Mouse (Mus musculus): ENCODE measurements at regions not wholly inside any gene's neighbourhood (a gene's known extent, or its start where the extent isn't known, plus 50 kb on each side); places are given as distances from the start of the nearest gene placed in this dataset.

- intact Hi-C loops (cut with DNase I): no loop called here
Observed at GRCm38 (mm10) chr6:103378047-103378446, 132.3 kb upstream of the Chl1 start.

GRCm38 (mm10) chr6:103381030-103381429 lies 129.4 kb upstream of the Chl1 start:
- no peak for DNase-seq
- intact Hi-C loops (cut with DNase I): no loop called here

More at GRCm38 (mm10) chr6:103378047-103378446, 132.3 kb upstream of the Chl1 start:
- no peak for DNase-seq

GRCm38 (mm10) chr6:103381930-103382329 lies 128.5 kb upstream of the Chl1 start:
- intact Hi-C loops (cut with DNase I): no loop called here
- DNase-seq: no peak

GRCm38 (mm10) chr6:103386591-103386990 lies 123.8 kb upstream of the Chl1 start:
- intact Hi-C loops (cut with DNase I): no loop called here

GRCm38 (mm10) chr6:103405961-103406360 lies 104.4 kb upstream of the Chl1 start:
- intact Hi-C loops (cut with DNase I): no loop called here
- DNase-seq: no peak

More at GRCm38 (mm10) chr6:103386591-103386990, 123.8 kb upstream of the Chl1 start:
- DNase-seq: no peak

- no peak for DNase-seq
- intact Hi-C loops (cut with DNase I): no loop called here
Observed at GRCm38 (mm10) chr6:103414888-103415287, 95.5 kb upstream of the Chl1 start.

GRCm38 (mm10) chr6:103421013-103421933 lies 89.1 kb upstream of the Chl1 start:
- DNase-seq: no peak

GRCm38 (mm10) chr6:103430933-103431594 lies 79.3 kb upstream of the Chl1 start:
- no peak for DNase-seq
- intact Hi-C loops (cut with DNase I): no loop called here

More at GRCm38 (mm10) chr6:103421013-103421933, 89.1 kb upstream of the Chl1 start:
- intact Hi-C loops (cut with DNase I): no loop called here

GRCm38 (mm10) chr6:103431595-103431957 lies 78.8 kb upstream of the Chl1 start:
- no peak for DNase-seq
- intact Hi-C loops (cut with DNase I): no loop called here
